Mouse (Mus musculus) liver, embryonic 14.5 days (tissue): ENCODE results near the gene Defb22. TPM values are rescaled to one million over a fixed set of nuclear protein-coding genes. Genes with fewer than 3 reads are reported as not detected.

Experiments
- ATAC-seq: fragments of 200-750 bp; cut with Nextera tagmentation; 2 replicates; pipeline ENCODE4 v1.8.0; 2017; ENCODE audit warnings: moderate number of reproducible peaks, mild to moderate bottlenecking, moderate library complexity; ENCODE audit not compliant: insufficient read depth
- DNase-seq, 3 experiments: peaks; one replicate each; pipeline ENCODE4 v3.0.0-alpha.2; 2012 to 2013; ENCODE audit warnings: low read depth in 3 of 3, low spot score in 3 of 3
- H3K27ac ChIP-seq: fragments of 300-500 bp; sonication (generic); 2 replicates; pipeline ENCODE4 v1.5.1; 2014; ENCODE audit warnings: moderate library complexity, mild to moderate bottlenecking, control low read depth, inconsistent platforms
- H3K27me3 ChIP-seq: fragments of 300-500 bp; sonication (generic); 2 replicates; pipeline ENCODE4 v1.6.1; 2014; ENCODE audit warnings: mild to moderate bottlenecking, low read length, moderate library complexity; ENCODE audit not compliant: control insufficient read depth, insufficient read depth
- H3K36me3 ChIP-seq: fragments of 300-500 bp; sonication (generic); replicated peaks from 2 replicates; pipeline ENCODE4 v1.6.1; 2014; ENCODE audit warnings: low read depth; ENCODE audit not compliant: control insufficient read depth, insufficient read depth
- H3K4me1 ChIP-seq, 2 experiments: fragments of 200-500 bp in 1 of 2; fragments of 300-500 bp in 1 of 2; sonication (generic) in 1 of 2; replicated peaks; 2 replicates each; pipeline ENCODE4 v1.6.1; 2012 to 2014; ENCODE audit warnings: antibody characterized with exemption in 1 of 2, inconsistent platforms in 1 of 2, low read length in 1 of 2; ENCODE audit not compliant: control insufficient read depth in 2 of 2, insufficient read depth in 2 of 2
- H3K4me2 ChIP-seq: fragments of 300-500 bp; sonication (generic); 2 replicates; pipeline ENCODE4 v1.6.1; 2014; ENCODE audit warnings: low read depth, mild to moderate bottlenecking, control low read depth, moderate library complexity
- H3K4me3 ChIP-seq, 2 experiments: fragments of 200-500 bp in 1 of 2; fragments of 300-500 bp in 1 of 2; sonication (generic) in 1 of 2; 2 replicates each; pipeline ENCODE4 v1.5.1; 2012 to 2014; ENCODE audit warnings: low read depth in 2 of 2, low read length in 2 of 2, mild to moderate bottlenecking in 2 of 2, control low read depth in 1 of 2, inconsistent platforms in 1 of 2, moderate library complexity in 1 of 2; ENCODE audit not compliant: insufficient read depth in 1 of 2
- H3K9ac ChIP-seq: fragments of 300-500 bp; sonication (generic); replicated peaks from 2 replicates; pipeline ENCODE4 v1.6.1; 2014; ENCODE audit warnings: mild to moderate bottlenecking, control low read depth, moderate library complexity
- H3K9me3 ChIP-seq: fragments of 300-500 bp; sonication (generic); 2 replicates; pipeline ENCODE4 v1.6.1; 2016; ENCODE audit warnings: low read length, mixed read lengths; ENCODE audit not compliant: control insufficient read depth
- CTCF ChIP-seq: IDR thresholded peaks from 2 replicates; pipeline ENCODE4 v1.5.1; 2016; ENCODE audit warnings: antibody characterized with exemption, low read depth, control low read depth
- EP300 ChIP-seq: IDR thresholded peaks from 2 replicates; pipeline ENCODE4 v1.6.1; 2016; ENCODE audit warnings: antibody characterized with exemption, low read depth
- WGBS: fragments of 180-500 bp; shearing (Covaris S2); extraction: QIAGEN DNeasy Blood & Tissue Kit; methylation state at CpG from one replicate; pipeline ENCODE4 v1.1.7; 2014; ENCODE audit not compliant: insufficient replicate concordance; 5-methylcytosine and 5-hydroxymethylcytosine counted together
- polyA plus RNA-seq, 2 experiments: library from polyadenylated mRNA; depleted of rRNA in 1 of 2; stranded (reverse) in 1 of 2; unstranded in 1 of 2; fragments of >200 nt; fragmentation: Nextera tagmentation in 1 of 2; extraction: Ambion mirVana in 1 of 2; gene quantifications; 2 replicates each; pipeline versions ENCODE4 v1.2.1 to v1.2.3; 2012 to 2014

Gene Defb22
- polyA plus RNA-seq, 2 experiments, result not detected

DNA sequence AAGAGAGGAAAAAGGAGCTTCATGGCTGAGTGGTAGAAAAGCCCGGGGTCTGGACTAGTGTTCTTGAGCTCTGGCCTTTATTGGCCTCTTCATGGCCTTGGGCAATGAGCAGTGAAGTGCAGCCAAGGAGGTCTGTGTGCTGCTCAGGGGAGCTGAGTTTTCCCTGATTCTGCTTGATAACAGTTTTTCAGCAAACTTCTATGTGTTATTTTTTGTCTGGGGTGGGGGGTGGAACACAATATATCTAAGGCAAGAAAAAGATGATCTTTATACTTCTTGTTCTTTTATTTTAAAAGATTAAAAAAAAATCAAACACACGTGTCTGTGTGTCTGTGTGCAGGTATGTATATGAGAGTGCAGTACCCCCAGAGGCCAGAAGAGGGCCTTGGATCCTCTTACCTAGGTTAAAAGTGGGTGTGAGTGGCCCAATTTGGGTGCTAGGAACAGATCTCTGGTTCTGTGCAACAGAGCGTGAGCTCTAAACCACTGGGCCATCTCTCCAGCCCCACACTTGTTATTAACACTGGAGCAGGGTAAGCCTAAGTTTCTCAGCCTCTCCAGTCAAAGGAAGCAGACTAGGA lies 25.3 kb downstream of the Defb22 start, which contains the start of gene Defb23:
Defb23 (minus strand) TSS at position 51 of the 581 bp plus-strand sequence.
- H3K4me2 ChIP-seq, result no peak within 1 kb of the TSS
- no peak within 1 kb of the TSS for H3K4me3 ChIP-seq
- no peaks in the 10 kb centered on the region for H3K9me3 ChIP-seq
- ATAC-seq, result no peak
- TF ChIP-seq EP300, result no peak
- peak; percentile 5; the same call in 1 of the 2 replicates for TF ChIP-seq CTCF
- no peaks in the 10 kb centered on the region for H3K36me3 ChIP-seq
- no peak within 1 kb of the TSS for H3K9ac ChIP-seq
- no peak for DNase-seq
- H3K27ac ChIP-seq, result no peak within 1 kb of the TSS
- no peaks in the 10 kb centered on the region for H3K27me3 ChIP-seq
- 71% methylated on average over 3 of the region's 3 CpGs for WGBS
- no peaks in the 10 kb centered on the region for H3K4me1 ChIP-seq

GRCm38 (mm10) chr2:152459241-152459640 lies 30.7 kb downstream of the Defb22 start:
- Histone ChIP-seq H3K27ac (no peak overlapping the region), H3K4me3 (no peak overlapping the region), H3K4me2 (no peak overlapping the region), H3K9ac (no peak overlapping the region), H3K27me3 (no peaks in the 10 kb centered on the region), H3K36me3 (no peaks in the 10 kb centered on the region), H3K9me3 (no peaks in the 10 kb centered on the region), H3K4me1 (no peaks in the 10 kb centered on the region)
- ATAC-seq, result no peak
- WGBS, result 53% methylated on average over 13 of the region's 13 CpGs
- TF ChIP-seq EP300 (no peak), CTCF (no peak)
- no peak for DNase-seq

GRCm38 (mm10) chr2:152452101-152452781 lies 37.7 kb downstream of the Defb22 start:
- TF ChIP-seq EP300 (no peak), CTCF (no peak)
- Histone ChIP-seq H3K27ac (no peak overlapping the region), H3K27me3 (no peaks in the 10 kb centered on the region), H3K4me1 (no peaks in the 10 kb centered on the region), H3K36me3 (no peaks in the 10 kb centered on the region), H3K4me2 (no peak overlapping the region), H3K4me3 (no peak overlapping the region), H3K9me3 (no peaks in the 10 kb centered on the region), H3K9ac (no peak overlapping the region)
- 70% methylated on average over 4 of the region's 4 CpGs for WGBS
- DNase-seq (no peak), ATAC-seq (no peak)

DNA sequence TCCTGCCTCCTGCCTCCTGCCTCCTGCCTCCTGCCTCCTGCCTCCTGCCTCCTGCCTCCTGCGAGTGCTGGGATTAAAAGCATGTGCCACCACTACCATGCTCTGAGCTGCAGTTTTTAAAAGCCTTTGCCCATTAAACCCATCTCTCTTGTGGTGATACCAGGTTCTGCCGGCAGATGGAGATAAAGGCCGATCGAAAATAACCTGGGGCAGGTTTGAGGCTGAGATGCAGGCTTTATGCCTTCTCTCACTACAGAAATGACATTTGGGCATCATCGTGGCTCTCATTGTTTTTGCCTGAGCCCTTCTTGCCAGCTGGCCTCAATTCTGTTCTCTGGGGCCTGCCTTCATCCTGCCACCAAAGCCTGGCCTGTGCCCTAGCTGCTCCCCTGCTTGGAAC lies 39.7 kb downstream of the Defb22 start:
- TF ChIP-seq EP300 (no peak), CTCF (peak; percentile 55)
- H3K36me3 ChIP-seq, result no peaks in the 10 kb centered on the region
- H3K27ac ChIP-seq, result no peak overlapping the region
- no peak overlapping the region for H3K4me2 ChIP-seq
- no peak overlapping the region for H3K4me3 ChIP-seq
- no peaks in the 10 kb centered on the region for H3K9me3 ChIP-seq
- DNase-seq, result peak in 1 of 3 experiments; percentile 24
- H3K9ac ChIP-seq, result no peak overlapping the region
- H3K4me1 ChIP-seq, result 0 out of 4 replicates have a peak, but pooled peaks cover 0 to 2% of the 10 kb centered on the region in 2 experiments
- WGBS, result 8% methylated on average over 5 of the region's 5 CpGs
- ATAC-seq, result no peak
- H3K27me3 ChIP-seq, result no peaks in the 10 kb centered on the region

DNA sequence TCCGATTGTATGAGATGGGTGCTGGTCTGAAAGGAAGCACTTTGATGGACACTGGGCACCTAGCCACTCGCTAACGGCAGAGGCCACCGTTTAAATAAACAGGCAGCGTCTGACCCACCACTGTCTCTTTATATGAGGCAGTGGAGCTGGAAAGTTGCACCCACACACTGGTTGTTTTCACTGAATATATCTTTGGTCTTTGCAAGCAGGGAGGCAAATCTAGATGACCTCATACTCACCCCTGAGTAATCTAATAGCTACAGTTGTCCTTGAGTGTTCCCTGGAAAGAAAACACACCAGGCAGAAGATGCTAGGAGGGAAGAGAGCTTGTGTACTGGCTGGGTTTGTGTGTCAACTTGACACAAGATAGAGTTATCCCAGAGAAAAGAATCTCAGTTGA lies 42.5 kb downstream of the Defb22 start:
- Histone ChIP-seq H3K4me1 (0 out of 4 replicates have a peak, but pooled peaks cover 0 to 2% of the 10 kb centered on the region in 2 experiments), H3K9me3 (no peaks in the 10 kb centered on the region), H3K4me3 (no peak overlapping the region), H3K27me3 (no peaks in the 10 kb centered on the region), H3K9ac (no peak overlapping the region), H3K36me3 (no peaks in the 10 kb centered on the region), H3K4me2 (no peak overlapping the region), H3K27ac (no peak overlapping the region)
- TF ChIP-seq EP300, result no peak
- no peak for TF ChIP-seq CTCF
- 56% methylated on average over 5 of the region's 5 CpGs for WGBS
- no peak for DNase-seq
- ATAC-seq, result no peak
